Mouse (Mus musculus): Measurements from ENCODE around the gene Ccdc187.

GRCm38 (mm10) chr2:26209566-26209965, 84.8 kb downstream of the Ccdc187 start:
- no peak for TF ChIP-seq CTCF (IDR thresholded peaks at IDR 0.05; ENCODE audit: low read depth)
- TF ChIP-seq EP300 (optimal IDR thresholded peaks at IDR 0.05) = no peak

Measured in stomach, postnatal 0 days (tissue).